Mouse (Mus musculus): ENCODE measurements around the gene Lrr1. TPM values are rescaled to one million over a fixed set of nuclear protein-coding genes. Genes with fewer than 3 reads are reported as not detected.

Lrr1 gene
- polyA plus RNA-seq, 1 experiment from 2014 or later: 5.2 TPM

GRCm38 (mm10) chr12:69129634-69130310 is 38.8 kb upstream of the Lrr1 start:
- no peak for TF ChIP-seq EP300 (optimal IDR thresholded peaks at IDR 0.05)
- peak; percentile 28 for TF ChIP-seq CTCF (IDR thresholded peaks at IDR 0.05; ENCODE audit: low read depth)
- peak overlapping the region; percentile 20; the same call in 1 of the 2 replicates for H3K4me3 ChIP-seq (ENCODE audit: low read depth, low read length)
- no peak overlapping the region for H3K9ac ChIP-seq (ENCODE audit: low read length)

GRCm38 (mm10) chr12:69130486-69130885 is 38.1 kb upstream of the Lrr1 start:
- no peak overlapping the region for H3K9ac ChIP-seq (ENCODE audit: low read length)
- DNase-seq (ENCODE audit: low spot score): no peak
- H3K4me2 ChIP-seq (replicated peaks; ENCODE audit: low read depth): peak overlapping the region; percentile 32
- H3K27ac ChIP-seq (replicated peaks): no peak overlapping the region
- 77% methylated on average over 12 of the region's 12 CpGs for WGBS
- no peaks in the 10 kb centered on the region for H3K36me3 ChIP-seq (ENCODE audit: control insufficient read depth, insufficient read depth, low read length)
- H3K4me1 ChIP-seq (replicated peaks; ENCODE audit: control insufficient read depth, insufficient read depth): no peaks in the 10 kb centered on the region
- no peak overlapping the region for H3K4me3 ChIP-seq (ENCODE audit: low read depth, low read length)
- H3K9me3 ChIP-seq (ENCODE audit: control insufficient read depth, low read length): no peaks in the 10 kb centered on the region
- no peak for ATAC-seq (ENCODE audit: low FRiP score, low TSS enrichment)
- TF ChIP-seq CTCF (IDR thresholded peaks at IDR 0.05; ENCODE audit: low read depth) (no peak), EP300 (optimal IDR thresholded peaks at IDR 0.05) (no peak)
- H3K27me3 ChIP-seq (ENCODE audit: control insufficient read depth, insufficient read depth, low read length): no peaks in the 10 kb centered on the region

More at GRCm38 (mm10) chr12:69129634-69130310, 38.8 kb upstream of the Lrr1 start:
- no peak overlapping the region for H3K27ac ChIP-seq (replicated peaks)
- WGBS: 29% methylated on average over 17 of the region's 18 CpGs
- H3K4me1 ChIP-seq (replicated peaks; ENCODE audit: control insufficient read depth, insufficient read depth): no peaks in the 10 kb centered on the region
- H3K27me3 ChIP-seq (ENCODE audit: control insufficient read depth, insufficient read depth, low read length): no peaks in the 10 kb centered on the region
- no peak for DNase-seq (ENCODE audit: low spot score)
- H3K36me3 ChIP-seq (ENCODE audit: control insufficient read depth, insufficient read depth, low read length): no peaks in the 10 kb centered on the region
- H3K9me3 ChIP-seq (ENCODE audit: control insufficient read depth, low read length): no peaks in the 10 kb centered on the region
- ATAC-seq (ENCODE audit: low FRiP score, low TSS enrichment): no peak
- peak overlapping the region; percentile 32 for H3K4me2 ChIP-seq (replicated peaks; ENCODE audit: low read depth)

GRCm38 (mm10) chr12:69131267-69131666 is 37.3 kb upstream of the Lrr1 start:
- no peak overlapping the region for H3K9ac ChIP-seq (ENCODE audit: low read length)
- H3K27ac ChIP-seq (replicated peaks): no peak overlapping the region
- TF ChIP-seq CTCF (IDR thresholded peaks at IDR 0.05; ENCODE audit: low read depth) (no peak), EP300 (optimal IDR thresholded peaks at IDR 0.05) (no peak)
- DNase-seq (ENCODE audit: low spot score): no peak
- H3K27me3 ChIP-seq (ENCODE audit: control insufficient read depth, insufficient read depth, low read length): no peaks in the 10 kb centered on the region
- H3K9me3 ChIP-seq (ENCODE audit: control insufficient read depth, low read length): no peaks in the 10 kb centered on the region
- no peaks in the 10 kb centered on the region for H3K4me1 ChIP-seq (replicated peaks; ENCODE audit: control insufficient read depth, insufficient read depth)
- H3K4me3 ChIP-seq (ENCODE audit: low read depth, low read length): no peak overlapping the region
- WGBS: 81% methylated on average over 6 of the region's 6 CpGs
- no peaks in the 10 kb centered on the region for H3K36me3 ChIP-seq (ENCODE audit: control insufficient read depth, insufficient read depth, low read length)
- ATAC-seq (ENCODE audit: low FRiP score, low TSS enrichment): no peak
- no peak overlapping the region for H3K4me2 ChIP-seq (replicated peaks; ENCODE audit: low read depth)

GRCm38 (mm10) chr12:69131981-69132380 is 36.6 kb upstream of the Lrr1 start:
- H3K9me3 ChIP-seq (ENCODE audit: control insufficient read depth, low read length): no peaks in the 10 kb centered on the region
- no peak for ATAC-seq (ENCODE audit: low FRiP score, low TSS enrichment)
- no peaks in the 10 kb centered on the region for H3K4me1 ChIP-seq (replicated peaks; ENCODE audit: control insufficient read depth, insufficient read depth)
- no peak overlapping the region for H3K4me2 ChIP-seq (replicated peaks; ENCODE audit: low read depth)
- H3K9ac ChIP-seq (ENCODE audit: low read length): no peak overlapping the region
- TF ChIP-seq CTCF (IDR thresholded peaks at IDR 0.05; ENCODE audit: low read depth): peak; percentile 76
- TF ChIP-seq EP300 (optimal IDR thresholded peaks at IDR 0.05): no peak
- no peak overlapping the region for H3K27ac ChIP-seq (replicated peaks)
- 13% methylated on average over 10 of the region's 10 CpGs for WGBS
- H3K27me3 ChIP-seq (ENCODE audit: control insufficient read depth, insufficient read depth, low read length): no peaks in the 10 kb centered on the region
- H3K36me3 ChIP-seq (ENCODE audit: control insufficient read depth, insufficient read depth, low read length): no peaks in the 10 kb centered on the region
- no peak overlapping the region for H3K4me3 ChIP-seq (ENCODE audit: low read depth, low read length)
- peak; percentile 46 for DNase-seq (ENCODE audit: low spot score)

GRCm38 (mm10) chr12:69139201-69139600 is 29.4 kb upstream of the Lrr1 start:
- no peaks in the 10 kb centered on the region for H3K9me3 ChIP-seq (ENCODE audit: control insufficient read depth, low read length)

GRCm38 (mm10) chr12:69139841-69140240 is 28.8 kb upstream of the Lrr1 start:
- DNase-seq (ENCODE audit: low spot score) (no peak), ATAC-seq (ENCODE audit: low FRiP score, low TSS enrichment) (no peak)
- WGBS: 85% methylated on average over 7 of the region's 7 CpGs
- Histone ChIP-seq H3K27ac (replicated peaks) (no peak overlapping the region), H3K4me1 (replicated peaks; ENCODE audit: control insufficient read depth, insufficient read depth) (no peaks in the 10 kb centered on the region), H3K4me2 (replicated peaks; ENCODE audit: low read depth) (no peak overlapping the region), H3K4me3 (ENCODE audit: low read depth, low read length) (no peak overlapping the region), H3K9ac (ENCODE audit: low read length) (no peak overlapping the region), H3K36me3 (ENCODE audit: control insufficient read depth, insufficient read depth, low read length) (no peaks in the 10 kb centered on the region), H3K9me3 (ENCODE audit: control insufficient read depth, low read length) (no peaks in the 10 kb centered on the region), H3K27me3 (ENCODE audit: control insufficient read depth, insufficient read depth, low read length) (no peaks in the 10 kb centered on the region)
- no peak for TF ChIP-seq EP300 (optimal IDR thresholded peaks at IDR 0.05)
- TF ChIP-seq CTCF (IDR thresholded peaks at IDR 0.05; ENCODE audit: low read depth): no peak

More at GRCm38 (mm10) chr12:69139201-69139600, 29.4 kb upstream of the Lrr1 start:
- no peak overlapping the region for H3K9ac ChIP-seq (ENCODE audit: low read length)
- no peak for ATAC-seq (ENCODE audit: low FRiP score, low TSS enrichment)
- 88% methylated on average over 3 of the region's 3 CpGs for WGBS
- no peaks in the 10 kb centered on the region for H3K4me1 ChIP-seq (replicated peaks; ENCODE audit: control insufficient read depth, insufficient read depth)
- H3K36me3 ChIP-seq (ENCODE audit: control insufficient read depth, insufficient read depth, low read length): no peaks in the 10 kb centered on the region
- H3K4me2 ChIP-seq (replicated peaks; ENCODE audit: low read depth): no peak overlapping the region
- no peak overlapping the region for H3K27ac ChIP-seq (replicated peaks)
- no peak for DNase-seq (ENCODE audit: low spot score)
- TF ChIP-seq EP300 (optimal IDR thresholded peaks at IDR 0.05): no peak
- TF ChIP-seq CTCF (IDR thresholded peaks at IDR 0.05; ENCODE audit: low read depth): no peak
- H3K4me3 ChIP-seq (ENCODE audit: low read depth, low read length): no peak overlapping the region
- H3K27me3 ChIP-seq (ENCODE audit: control insufficient read depth, insufficient read depth, low read length): no peaks in the 10 kb centered on the region
